Mouse (Mus musculus) intestine, embryonic 14.5 days (tissue): Measurements from ENCODE around the gene Mpzl3. TPM values are rescaled to one million over a fixed set of nuclear protein-coding genes. Genes with fewer than 3 reads are reported as not detected.

Source experiments
- ATAC-seq: fragments of 200-750 bp; cut with Nextera tagmentation; replicated peaks from 2 replicates; pipeline ENCODE4 v1.8.0; 2017; ENCODE audit warnings: low read depth, moderate number of reproducible peaks, moderate TSS enrichment, moderate library complexity; ENCODE audit not compliant: low FRiP score, low TSS enrichment
- DNase-seq: peaks from one replicate; pipeline ENCODE4 v3.0.0-alpha.2; 2018; ENCODE audit warnings: low spot score
- H3K27ac ChIP-seq: fragments of 300-500 bp; sonication (generic); 2 replicates; pipeline ENCODE4 v1.5.1; 2014; ENCODE audit warnings: low read depth, mild to moderate bottlenecking, control low read depth
- H3K27me3 ChIP-seq: fragments of 300-500 bp; sonication (generic); replicated peaks from 2 replicates; pipeline ENCODE4 v1.6.1; 2014; ENCODE audit warnings: low read length, control low read depth; ENCODE audit not compliant: control insufficient read depth, insufficient read depth
- H3K36me3 ChIP-seq: fragments of 300-500 bp; sonication (generic); 2 replicates; pipeline ENCODE4 v1.6.1; 2014; ENCODE audit warnings: low read length, control low read depth; ENCODE audit not compliant: control insufficient read depth, insufficient read depth
- H3K4me1 ChIP-seq: fragments of 300-500 bp; sonication (generic); replicated peaks from 2 replicates; pipeline ENCODE4 v1.6.1; 2014; ENCODE audit warnings: low read length, control low read depth, mixed read lengths; ENCODE audit not compliant: control insufficient read depth, insufficient read depth
- H3K4me2 ChIP-seq: fragments of 300-500 bp; sonication (generic); 2 replicates; pipeline ENCODE4 v1.6.1; 2014; ENCODE audit warnings: low read length
- H3K4me3 ChIP-seq: fragments of 300-500 bp; sonication (generic); 2 replicates; pipeline ENCODE4 v1.5.1; 2014; ENCODE audit warnings: low read depth, low read length, control low read depth, mixed read lengths
- H3K9ac ChIP-seq: fragments of 300-500 bp; sonication (generic); 2 replicates; pipeline ENCODE4 v1.6.1; 2014; ENCODE audit warnings: mild to moderate bottlenecking, low read length
- H3K9me3 ChIP-seq: fragments of 300-500 bp; sonication (generic); 2 replicates; pipeline ENCODE4 v1.6.1; 2016; ENCODE audit warnings: low read length, control low read depth; ENCODE audit not compliant: control insufficient read depth
- WGBS: fragments of 180-500 bp; shearing (Covaris S2); extraction: QIAGEN DNeasy Blood & Tissue Kit; methylation state at CpG from one replicate; pipeline ENCODE4 v1.1.7; 2014; 5-methylcytosine and 5-hydroxymethylcytosine counted together
- polyA plus RNA-seq: library from polyadenylated mRNA; unstranded; fragments of >200 nt; fragmentation: Nextera tagmentation; extraction: Ambion mirVana; gene quantifications from 2 replicates; pipeline ENCODE4 v1.2.1, GENCODE M21; 2014

Gene Mpzl3
- polyA plus RNA-seq, 1 experiment from 2014 or later = 6.5 TPM

GRCm38 (mm10) chr9:45050301-45050700 lies 4.7 kb upstream of the Mpzl3 start:
- ATAC-seq (no peak), DNase-seq (no peak)
- Histone ChIP-seq H3K4me1 (no peaks in the 10 kb centered on the region), H3K9ac (no peak overlapping the region), H3K27ac (no peak overlapping the region), H3K36me3 (no peaks in the 10 kb centered on the region), H3K9me3 (no peaks in the 10 kb centered on the region), H3K4me3 (no peak overlapping the region), H3K27me3 (no peaks in the 10 kb centered on the region), H3K4me2 (no peak overlapping the region)
- WGBS = 86% methylated on average over 2 of the region's 2 CpGs

- Histone ChIP-seq H3K4me3 (no peak overlapping the region), H3K4me1 (no peaks in the 10 kb centered on the region), H3K9ac (no peak overlapping the region), H3K4me2 (no peak overlapping the region), H3K9me3 (no peaks in the 10 kb centered on the region), H3K27me3 (0 out of 2 replicates have a peak, but pooled peaks cover 4% of the 10 kb centered on the region), H3K27ac (no peak overlapping the region), H3K36me3 (no peaks in the 10 kb centered on the region)
- no peak for DNase-seq
- 36% methylated on average over 5 of the region's 5 CpGs for WGBS
- no peak for ATAC-seq
Measured at GRCm38 (mm10) chr9:45058304-45058940, 3.4 kb downstream of the Mpzl3 start.

GRCm38 (mm10) chr9:45060151-45060550 lies 5.2 kb downstream of the Mpzl3 start:
- Histone ChIP-seq H3K9ac (no peak overlapping the region), H3K4me3 (no peak overlapping the region), H3K9me3 (no peaks in the 10 kb centered on the region), H3K36me3 (no peaks in the 10 kb centered on the region), H3K4me1 (no peaks in the 10 kb centered on the region), H3K27me3 (0 out of 2 replicates have a peak, but pooled peaks cover 4% of the 10 kb centered on the region), H3K4me2 (no peak overlapping the region), H3K27ac (0 out of 2 replicates have a peak overlapping the region, but pooled peaks have one; percentile 10)
- WGBS = 45% methylated on average over 7 of the region's 7 CpGs
- DNase-seq (no peak), ATAC-seq (no peak)

GRCm38 (mm10) chr9:45062677-45063076 lies 7.7 kb downstream of the Mpzl3 start:
- H3K9me3 ChIP-seq = no peaks in the 10 kb centered on the region
- 53% methylated on average over 3 of the region's 3 CpGs for WGBS
- no peak overlapping the region for H3K27ac ChIP-seq
- H3K9ac ChIP-seq = no peak overlapping the region
- H3K4me2 ChIP-seq = no peak overlapping the region
- no peak overlapping the region for H3K4me3 ChIP-seq
- H3K4me1 ChIP-seq = no peaks in the 10 kb centered on the region
- DNase-seq (no peak), ATAC-seq (no peak)
- no peaks in the 10 kb centered on the region for H3K36me3 ChIP-seq
- H3K27me3 ChIP-seq = 0 out of 2 replicates have a peak, but pooled peaks cover 4% of the 10 kb centered on the region

GRCm38 (mm10) chr9:45064421-45064820 lies 9.4 kb downstream of the Mpzl3 start:
- WGBS = 82% methylated on average over 6 of the region's 6 CpGs
- ATAC-seq = no peak
- Histone ChIP-seq H3K27me3 (no peaks in the 10 kb centered on the region), H3K4me2 (no peak overlapping the region), H3K4me1 (no peaks in the 10 kb centered on the region), H3K4me3 (no peak overlapping the region), H3K9ac (no peak overlapping the region), H3K9me3 (no peaks in the 10 kb centered on the region), H3K36me3 (no peaks in the 10 kb centered on the region), H3K27ac (no peak overlapping the region)
- DNase-seq = no peak

GRCm38 (mm10) chr9:45066735-45067134 lies 11.7 kb downstream of the Mpzl3 start:
- ATAC-seq = no peak
- Histone ChIP-seq H3K4me1 (no peaks in the 10 kb centered on the region), H3K4me2 (no peak overlapping the region), H3K27me3 (no peaks in the 10 kb centered on the region), H3K9ac (no peak overlapping the region), H3K36me3 (no peaks in the 10 kb centered on the region), H3K27ac (no peak overlapping the region), H3K4me3 (no peak overlapping the region), H3K9me3 (no peaks in the 10 kb centered on the region)
- no peak for DNase-seq
- WGBS = 76% methylated on average over 4 of the region's 4 CpGs

- Histone ChIP-seq H3K9ac (no peak overlapping the region), H3K9me3 (no peaks in the 10 kb centered on the region), H3K4me3 (no peak overlapping the region), H3K27ac (no peak overlapping the region), H3K4me1 (no peaks in the 10 kb centered on the region), H3K27me3 (no peaks in the 10 kb centered on the region), H3K4me2 (no peak overlapping the region), H3K36me3 (no peaks in the 10 kb centered on the region)
- ATAC-seq = no peak
- DNase-seq = no peak
- 48% methylated on average over 3 of the region's 3 CpGs for WGBS
Measured at GRCm38 (mm10) chr9:45071800-45072199, 16.8 kb downstream of the Mpzl3 start.

- Histone ChIP-seq H3K4me1 (no peaks in the 10 kb centered on the region), H3K9me3 (no peaks in the 10 kb centered on the region), H3K27me3 (0 out of 2 replicates have a peak, but pooled peaks cover 5% of the 10 kb centered on the region), H3K27ac (no peak overlapping the region), H3K9ac (no peak overlapping the region), H3K4me3 (no peak overlapping the region), H3K36me3 (no peaks in the 10 kb centered on the region), H3K4me2 (no peak overlapping the region)
- no peak for DNase-seq
- no peak for ATAC-seq
- 58% methylated on average over 3 of the region's 3 CpGs for WGBS
Measured at GRCm38 (mm10) chr9:45077859-45078258, 22.9 kb downstream of the Mpzl3 start.

- no peak within 1 kb of the TSS for H3K27ac ChIP-seq
- no peaks in the 10 kb centered on the region for H3K9me3 ChIP-seq
- H3K36me3 ChIP-seq = no peaks in the 10 kb centered on the region
- no peak within 1 kb of the TSS for H3K4me3 ChIP-seq
- no peak within 1 kb of the TSS for H3K4me2 ChIP-seq
- 83% methylated on average over 5 of the region's 5 CpGs for WGBS
- 0 out of 2 replicates have a peak, but pooled peaks cover 5% of the 10 kb centered on the region for H3K27me3 ChIP-seq
- DNase-seq (no peak), ATAC-seq (no peak)
- H3K9ac ChIP-seq = no peak within 1 kb of the TSS
- H3K4me1 ChIP-seq = no peaks in the 10 kb centered on the region
Measured at GRCm38 (mm10) chr9:45079011-45079410, 24.0 kb downstream of the Mpzl3 start, which contains the start of gene Jaml. Gene Jaml, plus strand, starts transcription at chr9:45079183.
